Mouse (Mus musculus) natural killer cell, adult 2 months (primary cell): ENCODE measurements around the gene Fbxo7.

Experiments
- DNase-seq, 2 experiments: peaks; one replicate each; pipeline ENCODE4 v3.0.0; 2022; ENCODE audit warnings: low spot score in 2 of 2

Gene Fbxo7

GRCm38 (mm10) chr10:86034007-86034728, 12.4 kb downstream of the Fbxo7 start:
- DNase-seq: no peak

- DNase-seq: no peak
Observed at GRCm38 (mm10) chr10:86043651-86044050, 21.9 kb downstream of the Fbxo7 start.

- no peak for DNase-seq
Observed at GRCm38 (mm10) chr10:86044066-86044465, 22.3 kb downstream of the Fbxo7 start.

GRCm38 (mm10) chr10:86046371-86046770, 24.6 kb downstream of the Fbxo7 start:
- DNase-seq: no peak

GRCm38 (mm10) chr10:86047786-86048185, 26.0 kb downstream of the Fbxo7 start:
- DNase-seq: no peak

- DNase-seq: no peak
Observed at GRCm38 (mm10) chr10:86050522-86050921, 28.8 kb downstream of the Fbxo7 start.

- no peak for DNase-seq
Observed at GRCm38 (mm10) chr10:86052818-86053522, 31.2 kb downstream of the Fbxo7 start.

GRCm38 (mm10) chr10:86056297-86056903, 34.6 kb downstream of the Fbxo7 start:
- DNase-seq: no peak

- no peak for DNase-seq
Observed at GRCm38 (mm10) chr10:86057286-86057685, 35.5 kb downstream of the Fbxo7 start.

- DNase-seq: no peak
Observed at GRCm38 (mm10) chr10:86057712-86058111, 35.9 kb downstream of the Fbxo7 start.

- no peak for DNase-seq
Observed at GRCm38 (mm10) chr10:86060267-86060666, 38.5 kb downstream of the Fbxo7 start.

- DNase-seq: no peak
Observed at GRCm38 (mm10) chr10:86062261-86063017, 40.7 kb downstream of the Fbxo7 start.

GRCm38 (mm10) chr10:86063018-86063384, 41.2 kb downstream of the Fbxo7 start:
- DNase-seq: no peak

GRCm38 (mm10) chr10:86064937-86065336, 43.2 kb downstream of the Fbxo7 start:
- peak in 1 of 2 experiments; percentile 13 for DNase-seq

- no peak for DNase-seq
Observed at GRCm38 (mm10) chr10:86065661-86066060, 43.9 kb downstream of the Fbxo7 start.

- DNase-seq: no peak
Observed at GRCm38 (mm10) chr10:86066651-86067050, 44.9 kb downstream of the Fbxo7 start.

GRCm38 (mm10) chr10:86067911-86068310, 46.1 kb downstream of the Fbxo7 start:
- no peak for DNase-seq

- no peak for DNase-seq
Observed at GRCm38 (mm10) chr10:86069341-86069740, 47.6 kb downstream of the Fbxo7 start.

GRCm38 (mm10) chr10:86070751-86071150, 49.0 kb downstream of the Fbxo7 start:
- no peak for DNase-seq

- no peak for DNase-seq
Observed at GRCm38 (mm10) chr10:86074134-86074533, 52.4 kb downstream of the Fbxo7 start.

GRCm38 (mm10) chr10:86074971-86075711, 53.4 kb downstream of the Fbxo7 start:
- DNase-seq: no peak
